Mouse (Mus musculus): ENCODE measurements at regions not wholly inside any gene's neighbourhood (a gene's known extent, or its start where the extent isn't known, plus 50 kb on each side); places are given as distances from the start of the nearest gene placed in this dataset.

DNA sequence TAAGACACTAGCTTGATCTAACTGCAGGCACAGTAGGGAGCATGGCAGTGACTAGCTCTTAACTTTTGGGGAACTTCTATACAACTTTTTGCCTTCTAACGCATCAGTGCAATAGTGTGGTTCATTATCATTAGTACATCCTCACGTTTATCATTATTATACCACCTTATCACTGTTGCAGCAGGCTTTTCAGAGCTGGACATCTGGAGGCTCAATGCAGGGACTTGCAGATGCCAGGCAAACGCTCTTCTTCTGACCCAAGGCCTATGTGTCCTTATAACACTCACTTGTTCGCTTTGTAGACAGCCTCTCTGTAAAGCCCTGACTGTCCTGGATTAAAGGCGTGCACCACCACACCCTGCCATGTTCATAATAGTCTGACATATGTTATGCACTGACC, 53.5 kb upstream of the Ubash3b start:
- TF ChIP-seq CTCF (IDR thresholded peaks at IDR 0.05; ENCODE audit: borderline replicate concordance, control insufficient read depth, extremely low read depth, insufficient read depth, low read length, poor library complexity) (no peak), POLR2A (IDR thresholded peaks at IDR 0.05; ENCODE audit: control insufficient read depth, extremely low read depth, insufficient read depth, low read length, poor library complexity) (no peak)
